Mouse (Mus musculus) mouse trophoblast stem cell (cell line): ENCODE measurements around the gene Tigd3.

ENCODE experiments used
- in situ Hi-C, 2 experiments: fragments of 300-500 bp; cut with MseI, MboI; formaldehyde crosslinking; loops; 2 replicates in 1 of 2; 3 replicates in 1 of 2; pipeline ENCODE4 v1.15.1; 2025

Tigd3 gene

GRCm38 (mm10) chr19:5894002-5894678 lies at the start of gene Tigd3:
Gene Tigd3, minus strand, starts transcription at chr19:5894149.
- in situ Hi-C loops = no loop called here

GRCm38 (mm10) chr19:5943404-5943803 lies 49.5 kb upstream of the Tigd3 start:
- in situ Hi-C loops = no loop called here

DNA sequence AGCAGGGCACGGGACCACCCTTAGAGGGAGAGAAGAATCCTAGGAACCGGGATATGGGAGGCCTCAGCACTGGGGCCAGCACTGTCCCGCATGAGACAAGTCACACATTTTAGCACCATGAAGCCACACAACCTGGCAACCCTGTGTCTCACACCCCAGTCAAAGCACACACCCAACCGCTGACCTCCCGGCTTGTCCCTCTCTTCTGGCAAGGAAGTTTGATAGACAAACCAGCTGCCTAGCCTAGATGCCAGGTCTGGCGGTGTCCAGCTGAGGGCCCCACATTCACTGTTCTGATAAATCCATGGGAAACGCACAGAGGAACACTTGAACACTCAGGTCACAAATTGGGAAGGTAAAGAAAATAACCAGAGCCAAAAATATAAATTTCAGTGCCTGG lies 48.6 kb upstream of the Tigd3 start:
- in situ Hi-C loops = no loop called here

- in situ Hi-C loops = no loop called here
These were observed 46.7 kb upstream of the Tigd3 start for GRCm38 (mm10) chr19:5940656-5941055.

DNA sequence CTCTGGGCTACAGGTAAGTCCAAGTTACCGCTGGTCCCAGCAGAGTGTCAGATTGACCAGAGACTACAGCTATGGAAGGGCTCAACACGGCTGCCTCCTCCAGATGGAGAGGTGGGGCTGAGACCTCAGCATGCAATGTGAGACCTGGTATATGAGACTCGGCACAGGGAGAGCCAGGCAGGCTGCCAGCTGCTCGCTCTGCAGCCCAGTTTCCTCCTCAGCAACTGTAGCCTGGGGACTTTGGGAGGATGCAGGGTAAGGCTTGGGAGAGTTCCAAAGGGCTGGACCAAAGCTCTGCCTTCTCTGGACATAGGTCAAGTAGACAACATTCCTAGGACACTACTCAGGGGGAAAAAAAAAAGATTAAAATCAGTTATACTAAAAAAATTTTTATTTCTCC lies 46.2 kb upstream of the Tigd3 start:
- in situ Hi-C loops = no loop called here

- in situ Hi-C loops = no loop called here
These were observed 45.8 kb upstream of the Tigd3 start for GRCm38 (mm10) chr19:5939715-5940114.

- in situ Hi-C loops = no loop called here
These were observed 44.6 kb upstream of the Tigd3 start for GRCm38 (mm10) chr19:5938516-5938915.

- in situ Hi-C loops = no loop called here
These were observed 44.0 kb upstream of the Tigd3 start for GRCm38 (mm10) chr19:5937836-5938406.

- in situ Hi-C loops = no loop called here
These were observed 43.3 kb upstream of the Tigd3 start for GRCm38 (mm10) chr19:5937095-5937835.

GRCm38 (mm10) chr19:5935691-5936090 lies 41.7 kb upstream of the Tigd3 start:
- in situ Hi-C loops = no loop called here

- in situ Hi-C loops = no loop called here
These were observed 41.3 kb upstream of the Tigd3 start for GRCm38 (mm10) chr19:5935266-5935665.

DNA sequence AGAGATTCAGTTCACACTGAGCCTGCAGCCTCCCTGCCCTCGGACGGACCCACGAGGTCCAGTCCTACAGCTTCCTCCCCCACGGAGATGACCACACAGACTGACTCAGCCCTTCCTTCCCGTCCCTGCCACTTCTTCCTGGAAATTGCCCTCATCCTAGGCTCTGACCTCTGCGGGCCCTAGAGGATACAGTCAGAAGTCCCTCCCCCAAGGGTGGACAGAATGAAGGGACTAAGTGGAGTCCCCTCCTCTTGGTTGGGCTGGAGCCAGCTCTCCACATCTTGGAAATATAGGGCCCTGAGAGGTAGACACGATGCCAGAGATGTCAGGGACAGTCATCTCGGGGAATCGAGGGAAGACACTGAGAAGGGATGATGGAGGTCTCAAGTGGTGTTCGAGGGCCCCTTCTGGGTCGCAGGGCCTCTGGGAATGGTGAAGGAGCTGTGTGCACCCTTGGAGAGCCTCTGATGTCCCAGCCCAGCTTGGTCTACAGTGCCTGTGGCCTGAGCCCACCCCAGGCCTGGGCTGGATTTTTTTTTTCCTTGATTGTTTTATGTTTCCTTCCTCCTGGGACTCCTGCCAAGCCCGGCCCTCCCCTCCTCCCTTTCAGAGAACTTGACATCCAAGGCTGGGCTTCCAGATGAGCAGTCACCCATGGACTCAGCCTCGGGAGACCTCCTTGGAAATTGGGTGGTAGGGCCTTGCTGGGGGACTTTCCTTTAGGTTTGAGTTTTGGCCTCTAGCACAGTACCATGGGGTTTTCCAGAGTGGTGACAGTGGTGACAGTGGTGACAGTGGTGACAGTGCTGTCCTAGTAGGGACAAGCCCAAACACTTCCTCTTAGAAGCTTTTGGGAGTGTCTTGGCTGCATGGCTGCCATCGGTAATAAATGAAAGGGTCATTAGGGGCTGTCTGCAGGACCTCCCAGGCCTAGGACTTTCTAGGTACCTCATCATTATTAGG lies 36.0 kb upstream of the Tigd3 start:
- in situ Hi-C loops = no loop called here

DNA sequence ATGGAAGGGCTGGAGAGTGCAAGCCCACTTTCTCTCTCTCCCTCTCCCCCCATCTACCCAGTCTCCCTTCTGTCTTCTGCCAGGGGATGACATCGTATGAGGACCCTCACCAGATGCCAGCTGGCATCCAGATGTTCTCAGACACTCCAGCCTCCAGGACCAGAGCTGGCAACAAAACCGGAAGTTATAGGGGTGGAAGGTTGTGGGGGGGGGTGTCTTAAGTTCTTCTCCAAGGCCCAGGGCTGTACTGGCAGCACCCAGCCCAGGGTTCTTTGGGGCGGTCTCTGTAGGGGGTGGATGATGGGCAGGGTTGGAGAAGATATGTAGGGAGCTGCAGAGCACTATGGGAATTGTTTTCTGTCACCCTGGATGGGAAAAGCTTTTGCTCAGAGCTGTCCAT lies 34.6 kb upstream of the Tigd3 start:
- in situ Hi-C loops = no loop called here

- in situ Hi-C loops = no loop called here
These were observed 34.2 kb upstream of the Tigd3 start for GRCm38 (mm10) chr19:5928104-5928503.

- in situ Hi-C loops = no loop called here
These were observed 33.6 kb upstream of the Tigd3 start for GRCm38 (mm10) chr19:5927532-5927931.

GRCm38 (mm10) chr19:5927026-5927425 lies 33.1 kb upstream of the Tigd3 start:
- in situ Hi-C loops = no loop called here

DNA sequence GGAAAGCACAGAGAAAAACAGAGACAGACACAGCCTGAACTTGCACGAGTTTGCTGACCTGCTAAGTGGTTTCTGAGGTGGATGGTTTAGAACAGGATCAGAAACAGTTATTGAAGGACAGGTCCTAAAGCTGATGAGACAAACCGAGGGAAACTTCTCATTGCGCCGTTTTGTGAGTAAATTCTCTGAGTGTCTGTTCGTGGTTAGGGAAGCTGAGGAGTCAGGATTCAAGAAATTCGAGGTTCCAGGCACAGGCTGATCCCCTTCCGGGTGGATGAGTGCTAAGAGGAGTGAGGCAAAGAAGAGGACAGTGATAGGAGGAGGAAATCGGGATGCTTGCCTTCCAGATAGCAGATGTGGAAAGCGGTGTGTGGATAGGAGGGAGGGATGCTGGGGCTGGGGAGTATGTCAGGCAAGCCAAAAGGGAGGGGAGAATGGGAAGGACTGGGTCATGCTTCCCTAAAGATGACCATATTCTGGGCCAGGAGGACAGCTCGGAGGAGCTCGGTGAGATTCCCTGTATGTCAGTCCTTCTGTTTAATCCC lies 31.4 kb upstream of the Tigd3 start:
- in situ Hi-C loops = no loop called here

DNA sequence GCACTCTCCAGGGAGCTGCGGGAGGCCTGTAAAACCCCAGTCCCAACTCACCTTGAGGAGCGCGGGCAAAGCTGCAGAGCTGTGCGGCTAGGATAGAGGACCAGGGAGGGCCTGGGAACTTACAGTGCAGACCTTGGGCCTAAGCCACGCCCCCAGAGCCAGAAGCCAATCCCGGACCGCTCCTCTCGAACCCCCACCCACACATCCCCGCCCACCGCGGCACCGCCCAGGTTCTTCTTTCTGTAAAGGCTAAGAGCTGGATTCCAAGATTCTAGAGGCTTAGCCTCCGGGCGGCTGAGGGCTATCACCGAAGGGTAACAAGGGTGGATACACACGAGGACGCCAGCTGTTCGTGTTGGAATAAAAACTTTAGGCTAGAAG lies 30.8 kb upstream of the Tigd3 start, which contains the start of gene Cdc42ep2:
Gene Cdc42ep2, minus strand, starts transcription at position 104 of the 381 bp plus-strand sequence.
- in situ Hi-C loops = loop anchor here (5.0 kb wide), 2 partner anchors 33 to 38 kb away; partner anchors contain the start of gene Pola2 (in 1 of the 2)

DNA sequence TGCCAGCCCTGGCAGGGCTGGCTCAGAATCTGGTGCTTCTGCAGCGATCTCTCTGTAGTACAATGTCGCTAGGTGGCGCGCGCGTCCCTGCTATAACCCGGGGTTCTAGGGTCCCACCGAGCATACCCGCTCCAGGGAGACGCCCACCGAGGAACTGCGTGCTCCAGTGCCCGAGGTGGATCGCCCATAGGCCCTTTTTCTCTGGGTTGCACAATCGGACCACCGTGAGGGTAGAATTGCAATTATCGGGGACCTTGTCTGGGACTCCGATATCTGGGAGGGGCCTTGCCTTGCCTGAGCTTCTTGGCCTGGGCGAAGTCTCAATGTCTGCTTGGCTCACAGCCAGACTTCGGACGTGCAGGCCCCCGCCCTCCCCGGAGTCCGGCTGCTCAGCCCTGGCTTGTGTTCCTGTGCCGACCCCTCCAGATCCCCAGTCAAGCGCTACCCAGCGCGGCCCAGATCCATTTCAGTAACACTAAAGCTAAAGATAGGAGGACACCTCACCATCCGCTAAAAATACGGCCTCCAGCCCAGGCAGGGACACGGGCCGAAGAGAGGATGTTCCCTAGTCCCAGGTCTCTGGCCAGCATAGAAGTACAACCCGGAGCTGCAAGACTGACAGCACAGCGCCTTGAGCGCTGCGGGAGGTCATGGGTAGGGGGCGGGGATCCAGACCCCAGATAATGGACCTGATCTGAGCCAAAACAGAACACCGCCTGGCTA lies 30.2 kb upstream of the Tigd3 start:
- in situ Hi-C loops = loop anchor here (5.0 kb wide), 2 partner anchors 33 to 38 kb away; partner anchors contain the start of gene Pola2 (in 1 of the 2)

DNA sequence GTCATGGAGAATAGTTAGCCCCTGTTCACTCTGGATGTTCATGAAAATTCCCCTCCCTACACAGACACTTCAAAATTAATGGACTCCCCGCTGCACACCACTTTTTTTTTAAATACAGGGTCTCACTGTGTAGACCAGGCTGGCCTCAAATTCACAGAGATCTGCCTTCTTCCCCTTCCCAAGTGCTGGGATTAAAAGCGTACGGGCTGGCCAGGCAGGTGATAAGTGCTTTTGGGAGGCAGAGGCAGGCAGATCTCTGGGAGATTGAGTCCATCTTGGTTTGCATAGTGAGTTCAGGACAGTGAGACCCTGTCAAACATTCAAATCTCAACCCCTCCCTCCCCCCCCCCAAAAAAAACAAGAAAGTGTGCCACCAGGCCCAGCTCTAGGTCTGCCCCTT lies 29.0 kb upstream of the Tigd3 start:
- in situ Hi-C loops = loop anchor here (5.0 kb wide), 2 partner anchors 34 to 39 kb away; partner anchors contain the start of gene Pola2 (in 1 of the 2)
